In genomic region chr7:79997761-79998160, GRCm38 (mm10) we compare ENCODE assay signal across 25 mouse cellular contexts. TPM values are rescaled to one million over a fixed set of nuclear protein-coding genes. Genes with fewer than 3 reads are reported as not detected.
DNase-seq lines count a peak whose midpoint lies in the region; ATAC-seq and TF ChIP-seq lines count a peak whose summit lies in the region.
"Had no signal": no experiment of that assay in that cellular context is flagged by ENCODE, and none has a peak within 500 bp of the region (broad histone marks: within the 10 kb centered on the region; RNA-seq: fewer than 3 reads in every experiment).

No protein-coding gene starts in this region.

- 49% methylated on average over 1 of the region's 1 CpGs for WGBS in intestine, embryonic 16.5 days
- WGBS in intestine, embryonic 15.5 days: 57% methylated on average over 1 of the region's 1 CpGs
- 35% methylated on average over 1 of the region's 1 CpGs for WGBS in small intestine, adult 2 months
- WGBS in heart, embryonic 10.5 days: 83% methylated on average over 1 of the region's 1 CpGs

- H3K36me3 ChIP-seq in intestine, embryonic 16.5 days (ENCODE audit: control insufficient read depth, insufficient read depth, low read length): no peaks in the 10 kb centered on the region
- H3K36me3 ChIP-seq in intestine, embryonic 15.5 days: no peaks in the 10 kb centered on the region
- H3K36me3 ChIP-seq in small intestine, adult 2 months (ENCODE audit: control insufficient read depth, insufficient read depth, low read length): no peaks in the 10 kb centered on the region
- no peaks in the 10 kb centered on the region for H3K36me3 ChIP-seq in heart, embryonic 10.5 days
- H3K36me3 ChIP-seq: embryonic facial prominence, embryonic 10.5 days; embryonic facial prominence, embryonic 13.5 days; forebrain, embryonic 10.5 days; hindbrain, embryonic 12.5 days; hindbrain, embryonic 15.5 days had no signal

- H3K9ac ChIP-seq in intestine, embryonic 16.5 days (ENCODE audit: low read depth, low read length): no peak overlapping the region
- no peak overlapping the region for H3K9ac ChIP-seq in intestine, embryonic 15.5 days
- H3K9ac ChIP-seq: embryonic facial prominence, embryonic 13.5 days; forebrain, embryonic 13.5 days; hindbrain, embryonic 12.5 days; hindbrain, embryonic 15.5 days had no signal

- no peak overlapping the region for H3K27ac ChIP-seq in intestine, embryonic 16.5 days (ENCODE audit: low read length)
- no peak overlapping the region for H3K27ac ChIP-seq in intestine, embryonic 15.5 days
- peak overlapping the region; percentile 91 for H3K27ac ChIP-seq in small intestine, adult 2 months (ENCODE audit: insufficient read depth, low read depth, low read length)
- H3K27ac ChIP-seq in heart, embryonic 10.5 days: no peak overlapping the region
- H3K27ac ChIP-seq: embryonic facial prominence, embryonic 10.5 days; embryonic facial prominence, embryonic 13.5 days; forebrain, embryonic 10.5 days; forebrain, embryonic 13.5 days; heart, adult 2 months; hindbrain, embryonic 12.5 days; hindbrain, embryonic 15.5 days had no signal

- no peaks in the 10 kb centered on the region for H3K9me3 ChIP-seq in intestine, embryonic 16.5 days (ENCODE audit: control insufficient read depth, low read length)
- H3K9me3 ChIP-seq in intestine, embryonic 15.5 days: no peaks in the 10 kb centered on the region
- no peaks in the 10 kb centered on the region for H3K9me3 ChIP-seq in heart, embryonic 10.5 days
- H3K9me3 ChIP-seq: embryonic facial prominence, embryonic 10.5 days; embryonic facial prominence, embryonic 13.5 days; forebrain, embryonic 10.5 days; forebrain, embryonic 13.5 days; hindbrain, embryonic 12.5 days; hindbrain, embryonic 15.5 days had no signal

- TF ChIP-seq CTCF in small intestine, adult 2 months (IDR thresholded peaks at IDR 0.05; ENCODE audit: extremely low read depth, insufficient read length, insufficient replicate concordance, low read depth, low read length): no peak

- H3K4me3 ChIP-seq in intestine, embryonic 16.5 days (ENCODE audit: low read length): no peak overlapping the region
- H3K4me3 ChIP-seq in intestine, embryonic 15.5 days (replicated peaks): no peak overlapping the region
- H3K4me3 ChIP-seq in small intestine, adult 2 months (ENCODE audit: low read depth, low read length): no peak overlapping the region
- no peak overlapping the region for H3K4me3 ChIP-seq in heart, embryonic 10.5 days
- H3K4me3 ChIP-seq: embryonic facial prominence, embryonic 10.5 days; embryonic facial prominence, embryonic 13.5 days; forebrain, embryonic 10.5 days; forebrain, embryonic 13.5 days; heart, adult 2 months; hindbrain, embryonic 12.5 days; hindbrain, embryonic 15.5 days had no signal

- no peaks in the 10 kb centered on the region for H3K27me3 ChIP-seq in intestine, embryonic 16.5 days (replicated peaks; ENCODE audit: control insufficient read depth, insufficient read depth, low read length)
- H3K27me3 ChIP-seq in intestine, embryonic 15.5 days (replicated peaks): no peaks in the 10 kb centered on the region
- H3K27me3 ChIP-seq in small intestine, adult 2 months (ENCODE audit: control insufficient read depth, insufficient read depth, low read length): no peaks in the 10 kb centered on the region
- H3K27me3 ChIP-seq in heart, embryonic 10.5 days (ENCODE audit: insufficient read depth, poor library complexity, severe bottlenecking): no peaks in the 10 kb centered on the region
- H3K27me3 ChIP-seq: embryonic facial prominence, embryonic 13.5 days; forebrain, embryonic 13.5 days; hindbrain, embryonic 12.5 days; hindbrain, embryonic 15.5 days had no signal

- peak; percentile 16 to 20 for DNase-seq in kidney, postnatal 36 days
- DNase-seq in kidney, adult 11 months: no peak
- DNase-seq in heart, embryonic 10.5 days (ENCODE audit: low spot score): no peak
- DNase-seq: adrenal gland, adult 8-10 months; adrenal gland, postnatal 25 days; cerebellum, adult 11-12 months; cerebellum, adult 8-10 months; cerebellum, postnatal 10 days; cerebellum, postnatal 36 days; embryo, embryonic 11 days; gastrocnemius, postnatal 10 days; gastrocnemius, postnatal 36 days; heart, adult 2 months had no signal

- peak; percentile 60; the same call in 1 of the 2 replicates for TF ChIP-seq POLR2A in small intestine, adult 2 months (IDR thresholded peaks at IDR 0.05; ENCODE audit: low read depth, low read length)

- H3K4me2 ChIP-seq in intestine, embryonic 16.5 days (ENCODE audit: low read depth, low read length): no peak overlapping the region
- H3K4me2 ChIP-seq in intestine, embryonic 15.5 days (replicated peaks): no peak overlapping the region
- H3K4me2 ChIP-seq: embryonic facial prominence, embryonic 13.5 days; forebrain, embryonic 13.5 days; heart, embryonic 11.5 days; hindbrain, embryonic 12.5 days; hindbrain, embryonic 15.5 days had no signal

- H3K4me1 ChIP-seq in intestine, embryonic 16.5 days (ENCODE audit: control insufficient read depth, insufficient read depth, low read length): no peaks in the 10 kb centered on the region
- no peaks in the 10 kb centered on the region for H3K4me1 ChIP-seq in intestine, embryonic 15.5 days (replicated peaks)
- peaks cover 23% of the 10 kb centered on the region; the same call in 1 of the 2 replicates for H3K4me1 ChIP-seq in small intestine, adult 2 months (ENCODE audit: control insufficient read depth, insufficient read depth, insufficient read length, low read length)
- H3K4me1 ChIP-seq in heart, embryonic 10.5 days: no peaks in the 10 kb centered on the region
- H3K4me1 ChIP-seq: embryonic facial prominence, embryonic 13.5 days; hindbrain, embryonic 15.5 days had no signal

- ATAC-seq in intestine, embryonic 16.5 days: peak; percentile 56; the same call in 1 of the 2 replicates
- no peak for ATAC-seq in intestine, embryonic 15.5 days
- ATAC-seq: activated CD4-positive, CD25-positive, alpha-beta regulatory T cell, adult 4 months; forebrain, embryonic 13.5 days; forebrain, embryonic 16.5 days had no signal

RNA-seq across cellular contexts. Expression of gene Zfp710, which starts 26.9 kb away (rescaled TPM):
- 12.2 and 12.4 TPM in 2 replicates for polyA plus RNA-seq in intestine, embryonic 16.5 days (2015; fragmentation: Nextera tagmentation; extraction: Ambion mirVana)
- 13.5 and 13.6 TPM in 2 replicates for polyA plus RNA-seq in intestine, embryonic 15.5 days (2015; fragmentation: Nextera tagmentation; extraction: Ambion mirVana)
- 34.9 and 67.9 TPM in 2 replicates for polyA plus RNA-seq in small intestine, adult 2 months (2012; rRNA removed)
- polyA plus RNA-seq in heart, embryonic 10.5 days (2016; fragmentation: Nextera tagmentation; extraction: Ambion mirVana): 14.8 and 20.8 TPM in 2 replicates

Comparison
In these comparisons a context has a peak if more than half of its experiments do, and no peak if none do; other contexts are left out.
1. DNase-seq: peak in kidney, postnatal 36 days (2 of 2); none in kidney, adult 11 months (single experiment) and heart, embryonic 10.5 days (single experiment).